Mouse (Mus musculus) small intestine, adult 2 months (tissue): ENCODE data around the gene Pcbp2. TPM values are rescaled to one million over a fixed set of nuclear protein-coding genes. Genes with fewer than 3 reads are reported as not detected.

ENCODE experiments used
- H3K27ac ChIP-seq: fragments of 200-500 bp; 2 replicates; pipeline ENCODE4 v1.5.1; 2012; ENCODE audit warnings: low read depth, low read length, control low read depth, inconsistent platforms; ENCODE audit not compliant: insufficient read depth
- H3K27me3 ChIP-seq: fragments of 200-500 bp; 2 replicates; pipeline ENCODE4 v1.6.1; 2012; ENCODE audit warnings: mild to moderate bottlenecking, moderate library complexity, low read length, inconsistent platforms; ENCODE audit not compliant: control insufficient read depth, insufficient read depth
- H3K36me3 ChIP-seq: fragments of 200-500 bp; 2 replicates; pipeline ENCODE4 v1.6.1; 2012; ENCODE audit warnings: mild to moderate bottlenecking, low read length, control low read depth, inconsistent platforms; ENCODE audit not compliant: control insufficient read depth, insufficient read depth
- H3K4me1 ChIP-seq: fragments of 200-500 bp; 2 replicates; pipeline ENCODE4 v1.6.1; 2012; ENCODE audit warnings: low read length, inconsistent platforms, mixed read lengths; ENCODE audit not compliant: control insufficient read depth, insufficient read depth, insufficient read length
- H3K4me3 ChIP-seq: fragments of 200-500 bp; 2 replicates; pipeline ENCODE4 v1.5.1; 2012; ENCODE audit warnings: low read depth, mild to moderate bottlenecking, control low read depth, inconsistent platforms, low read length, moderate library complexity
- CTCF ChIP-seq: fragments of 200-500 bp; IDR thresholded peaks from 2 replicates; pipeline ENCODE4 v1.5.1; 2012; ENCODE audit warnings: low read depth, mild to moderate bottlenecking, control low read depth, inconsistent platforms, low read length, moderate library complexity, mixed read lengths; ENCODE audit not compliant: insufficient replicate concordance, insufficient read length; ENCODE audit errors: extremely low read depth
- POLR2A ChIP-seq: fragments of 200-500 bp; IDR thresholded peaks from 2 replicates; pipeline ENCODE4 v1.6.1; 2012; ENCODE audit warnings: low read depth, mild to moderate bottlenecking, control low read depth, inconsistent platforms, low read length, moderate library complexity
- WGBS: fragments of 180-500 bp; shearing (Covaris S2); methylation state at CpG from one replicate; pipeline ENCODE4 v1.1.7; 2018; 5-methylcytosine and 5-hydroxymethylcytosine counted together
- polyA plus RNA-seq: library from polyadenylated mRNA; depleted of rRNA; stranded (reverse); fragments of >200 nt; gene quantifications from 2 replicates; pipeline ENCODE4 v1.2.3, GENCODE M21; 2012

Pcbp2 gene
- polyA plus RNA-seq, 1 experiment = 442 TPM

DNA sequence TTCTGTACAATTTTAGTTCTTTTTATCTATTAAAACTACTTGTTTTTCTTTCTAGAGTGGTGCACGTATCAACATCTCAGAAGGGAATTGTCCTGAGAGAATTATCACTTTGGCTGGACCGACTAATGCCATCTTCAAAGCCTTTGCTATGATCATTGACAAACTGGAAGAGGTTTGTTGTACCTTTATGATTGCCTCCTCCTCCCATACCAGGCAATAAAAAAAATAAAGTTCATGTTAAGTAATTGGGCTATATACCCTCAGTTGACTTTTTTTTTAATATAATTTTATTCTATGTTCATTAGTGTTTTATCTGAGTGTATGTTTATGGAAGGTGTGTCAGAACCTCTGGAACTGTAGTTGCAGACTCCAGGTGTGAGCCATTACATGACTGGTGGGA is 4.2 kb downstream of the Pcbp2 start:
- H3K27ac ChIP-seq = no peak overlapping the region
- peaks cover 45% of the 10 kb centered on the region for H3K36me3 ChIP-seq
- H3K4me1 ChIP-seq = peaks cover 4% of the 10 kb centered on the region; the same call in 1 of the 2 replicates
- H3K4me3 ChIP-seq = no peak overlapping the region
- H3K27me3 ChIP-seq = no peaks in the 10 kb centered on the region
- TF ChIP-seq POLR2A = no peak
- no peak for TF ChIP-seq CTCF
- 85% methylated on average over 2 of the region's 2 CpGs for WGBS

DNA sequence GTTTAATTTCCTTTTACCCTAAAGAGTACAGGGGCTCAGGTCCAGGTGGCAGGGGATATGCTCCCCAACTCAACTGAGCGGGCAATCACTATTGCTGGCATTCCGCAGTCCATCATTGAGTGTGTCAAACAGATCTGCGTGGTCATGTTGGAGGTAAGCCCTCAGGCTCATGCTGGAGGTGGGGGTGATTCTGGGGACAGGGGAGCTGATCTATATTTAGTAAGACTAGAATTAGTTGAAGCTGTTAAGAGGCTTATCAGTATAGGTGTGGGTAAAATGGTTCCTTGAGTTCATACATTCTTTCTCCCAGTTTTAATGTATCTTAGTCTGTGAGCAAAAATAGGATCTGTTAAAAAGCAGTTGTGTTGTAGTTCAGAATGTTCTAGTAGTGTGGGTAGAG is 12.8 kb downstream of the Pcbp2 start:
- TF ChIP-seq CTCF (no peak), POLR2A (no peak)
- Histone ChIP-seq H3K27ac (no peak overlapping the region), H3K4me3 (no peak overlapping the region), H3K36me3 (peaks cover 67% of the 10 kb centered on the region), H3K27me3 (no peaks in the 10 kb centered on the region), H3K4me1 (no peaks in the 10 kb centered on the region)
- WGBS = 93% methylated on average over 3 of the region's 3 CpGs

DNA sequence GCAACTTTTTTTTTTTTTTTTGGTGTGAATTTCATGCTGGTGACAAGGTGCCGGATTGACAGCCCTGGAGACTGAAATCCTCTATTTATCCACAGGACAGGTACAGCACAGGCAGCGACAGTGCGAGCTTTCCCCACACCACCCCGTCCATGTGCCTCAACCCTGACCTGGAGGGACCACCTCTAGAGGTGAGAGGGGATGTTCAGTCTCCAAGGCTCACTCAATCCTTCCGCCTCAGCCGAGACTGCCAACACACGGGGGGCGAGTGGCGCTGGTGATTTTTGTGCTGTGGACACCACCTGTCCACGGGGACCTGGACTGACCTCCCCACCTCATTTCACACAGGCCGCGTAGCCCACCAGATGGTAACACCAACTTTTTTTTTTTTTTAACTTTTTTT is 15.5 kb downstream of the Pcbp2 start:
- Histone ChIP-seq H3K4me1 (no peaks in the 10 kb centered on the region), H3K4me3 (no peak overlapping the region), H3K27ac (no peak overlapping the region), H3K36me3 (peaks cover 67% of the 10 kb centered on the region), H3K27me3 (no peaks in the 10 kb centered on the region)
- WGBS = 90% methylated on average over 12 of the region's 12 CpGs
- TF ChIP-seq CTCF (no peak), POLR2A (no peak)

- Histone ChIP-seq H3K4me1 (no peaks in the 10 kb centered on the region), H3K36me3 (peaks cover 68% of the 10 kb centered on the region), H3K4me3 (no peak overlapping the region), H3K27ac (no peak overlapping the region), H3K27me3 (no peaks in the 10 kb centered on the region)
- no peak for TF ChIP-seq CTCF
- no peak for TF ChIP-seq POLR2A
- 68% methylated on average over 1 of the region's 1 CpGs for WGBS
These were observed 17.3 kb downstream of the Pcbp2 start for GRCm38 (mm10) chr15:102487664-102488063.

- H3K27me3 ChIP-seq = no peaks in the 10 kb centered on the region
- H3K4me3 ChIP-seq = no peak overlapping the region
- H3K36me3 ChIP-seq = peaks cover 57% of the 10 kb centered on the region
- peaks cover 15% of the 10 kb centered on the region for H3K4me1 ChIP-seq
- 75% methylated on average over 3 of the region's 3 CpGs for WGBS
- H3K27ac ChIP-seq = no peak overlapping the region
- no peak for TF ChIP-seq CTCF
- TF ChIP-seq POLR2A = no peak
These were observed 28.0 kb downstream of the Pcbp2 start for GRCm38 (mm10) chr15:102498322-102498721.

GRCm38 (mm10) chr15:102499370-102499769 is 29.0 kb downstream of the Pcbp2 start:
- WGBS = 29% methylated on average over 3 of the region's 3 CpGs
- peaks cover 58% of the 10 kb centered on the region for H3K36me3 ChIP-seq

GRCm38 (mm10) chr15:102499851-102500250 is 29.5 kb downstream of the Pcbp2 start:
- Histone ChIP-seq H3K4me3 (no peak overlapping the region), H3K27ac (no peak overlapping the region), H3K27me3 (no peaks in the 10 kb centered on the region), H3K4me1 (peaks cover 15% of the 10 kb centered on the region), H3K36me3 (peaks cover 56% of the 10 kb centered on the region)
- TF ChIP-seq CTCF (no peak), POLR2A (no peak)
- WGBS = 80% methylated on average over 6 of the region's 6 CpGs

More at GRCm38 (mm10) chr15:102499370-102499769, 29.0 kb downstream of the Pcbp2 start:
- H3K27me3 ChIP-seq = no peaks in the 10 kb centered on the region
- peaks cover 15% of the 10 kb centered on the region for H3K4me1 ChIP-seq
- no peak overlapping the region for H3K4me3 ChIP-seq
- TF ChIP-seq POLR2A (no peak), CTCF (no peak)
- H3K27ac ChIP-seq = no peak overlapping the region
